Mouse (Mus musculus) heart, postnatal 14 days (tissue): ENCODE data around the gene Mpv17. TPM values are rescaled to one million over a fixed set of nuclear protein-coding genes. Genes with fewer than 3 reads are reported as not detected.

ENCODE experiments used
- DNase-seq, 2 experiments: peaks; one replicate each; pipeline ENCODE4 v3.0.0; 2021 to 2022
- intact Hi-C: fragments of 180-260 bp; cut with DNase I; formaldehyde crosslinking; loops from one replicate; pipeline ENCODE4 v1.15.1; 2025
- long read RNA-seq, 2 experiments: library from polyadenylated mRNA; stranded (forward); transcript quantifications; one replicate each; pipeline ENCODE4 v2.0.0; 2021
- total RNA-seq, 2 experiments: library from RNA; stranded (reverse); gene quantifications; 2 replicates each; pipeline ENCODE4 v1.2.3; 2021

The Mpv17 gene
- 10 to 100 TPM; 55.1 to 56.0 TPM for total RNA-seq
- long read RNA-seq, experiment 1, transcript Mpv17-202 (7 exons, 1,653 nt), result minor isoform, 18 of 131 reads
- long read RNA-seq, experiment 1, transcript Mpv17-201 (8 exons, 1,724 nt), result major isoform, 95 of 131 reads
- long read RNA-seq, experiment 1, partial matches to known transcripts, result 5 of 131 reads
- long read RNA-seq, experiment 1, other reads (novel, unspliced or antisense), result 8 of 131 reads
- long read RNA-seq, experiment 2, transcript Mpv17-201 (8 exons, 1,724 nt), result major isoform, 111 of 133 reads
- long read RNA-seq, experiment 2, transcript Mpv17-202 (7 exons, 1,653 nt), result minor isoform, 11 of 133 reads
- long read RNA-seq, experiment 2, partial matches to known transcripts, result 5 of 133 reads
- long read RNA-seq, experiment 2, other reads (novel, unspliced or antisense), result 4 of 133 reads

GRCm38 (mm10) chr5:31154152-31154553, at the start of gene Mpv17:
Gene Mpv17, minus strand, starts transcription at chr5:31154251.
- intact Hi-C loops, result no loop called here

GRCm38 (mm10) chr5:31202933-31203332, 48.9 kb upstream of the Mpv17 start:
- DNase-seq, result no peak
- intact Hi-C loops, result no loop called here

More at GRCm38 (mm10) chr5:31154152-31154553, at the start of gene Mpv17:
- peak; percentile 81 to 84 for DNase-seq

GRCm38 (mm10) chr5:31201742-31202590, 47.9 kb upstream of the Mpv17 start, which contains the start of gene Zfp513:
Gene Zfp513, minus strand, starts transcription at chr5:31202303.
- intact Hi-C loops, result no loop called here

GRCm38 (mm10) chr5:31201042-31201741, 47.1 kb upstream of the Mpv17 start:
- intact Hi-C loops, result no loop called here
- no peak for DNase-seq

More at GRCm38 (mm10) chr5:31201742-31202590, 47.9 kb upstream of the Mpv17 start, which contains the start of gene Zfp513:
- peak; percentile 92 to 94 for DNase-seq

GRCm38 (mm10) chr5:31200327-31200768, 46.3 kb upstream of the Mpv17 start:
- intact Hi-C loops, result no loop called here
- DNase-seq, result no peak

GRCm38 (mm10) chr5:31199893-31200292, 45.8 kb upstream of the Mpv17 start:
- intact Hi-C loops, result no loop called here
- DNase-seq, result no peak

GRCm38 (mm10) chr5:31199321-31199892, 45.4 kb upstream of the Mpv17 start:
- no peak for DNase-seq
- intact Hi-C loops, result no loop called here

- intact Hi-C loops, result no loop called here
- DNase-seq, result no peak
Observed at GRCm38 (mm10) chr5:31198616-31199320, 44.7 kb upstream of the Mpv17 start.

GRCm38 (mm10) chr5:31198170-31198569, 44.1 kb upstream of the Mpv17 start:
- intact Hi-C loops, result no loop called here

GRCm38 (mm10) chr5:31197072-31197471, 43.0 kb upstream of the Mpv17 start:
- intact Hi-C loops, result no loop called here

More at GRCm38 (mm10) chr5:31198170-31198569, 44.1 kb upstream of the Mpv17 start:
- no peak for DNase-seq

GRCm38 (mm10) chr5:31196207-31196606, 42.2 kb upstream of the Mpv17 start:
- intact Hi-C loops, result no loop called here
- DNase-seq, result no peak

More at GRCm38 (mm10) chr5:31197072-31197471, 43.0 kb upstream of the Mpv17 start:
- no peak for DNase-seq

- no peak for DNase-seq
- intact Hi-C loops, result no loop called here
Observed at GRCm38 (mm10) chr5:31195671-31196070, 41.6 kb upstream of the Mpv17 start.

GRCm38 (mm10) chr5:31194486-31195485, 40.7 kb upstream of the Mpv17 start:
- DNase-seq, result no peak
- intact Hi-C loops, result no loop called here

- DNase-seq, result no peak
- intact Hi-C loops, result no loop called here
Observed at GRCm38 (mm10) chr5:31193631-31194281, 39.7 kb upstream of the Mpv17 start.

- intact Hi-C loops, result no loop called here
- DNase-seq, result peak; percentile 98 to 99
Observed at GRCm38 (mm10) chr5:31192939-31193630, 39.0 kb upstream of the Mpv17 start, which contains the start of the genes Snx17 and Eif2b4. Gene Snx17, plus strand, starts transcription at chr5:31193227. Gene Eif2b4, minus strand, starts transcription at chr5:31193430.

- intact Hi-C loops, result no loop called here
- DNase-seq, result peak in 1 of 2 experiments; percentile 79
Observed at GRCm38 (mm10) chr5:31192045-31192938, 38.2 kb upstream of the Mpv17 start.
